Mouse (Mus musculus) embryonic fibroblast, embryonic 13.5 days (primary cell): ENCODE results near the gene Ndufb7.

ENCODE experiments used
- CTCF ChIP-seq: IDR thresholded peaks from 2 replicates; pipeline ENCODE4 v1.5.1; 2011; ENCODE audit warnings: mild to moderate bottlenecking, control low read depth, low read length, moderate library complexity, borderline replicate concordance; ENCODE audit not compliant: insufficient read depth
- POLR2A ChIP-seq: IDR thresholded peaks from 2 replicates; pipeline ENCODE4 v1.6.1; 2011; ENCODE audit warnings: low read depth, mild to moderate bottlenecking, control low read depth, low read length, moderate library complexity

- TF ChIP-seq CTCF (no peak), POLR2A (no peak)
Observed at GRCm38 (mm10) chr8:83596369-83596768, 29.9 kb downstream of the Ndufb7 start.
